Mouse (Mus musculus): Measurements from ENCODE around the gene Hilpda. TPM values are rescaled to one million over a fixed set of nuclear protein-coding genes. Genes with fewer than 3 reads are reported as not detected.

The Hilpda gene
- total RNA-seq, 4 experiments from 2014 or later: 2.8 to 3.9 (median 3.3) TPM

Other genes starting within 250 kb of the Hilpda start
- 10 to 100 TPM in 1 of 4 experiments, 1 to 10 TPM in 2, under 1 TPM in 1; 0.61 to 22.4 (median 4.3) TPM for gene Lep, start 212.3 kb upstream of the Hilpda start, total RNA-seq (2022)
- gene Rbm28, start 107.5 kb upstream of the Hilpda start, total RNA-seq (2022): 10 to 100 TPM; 10.7 to 15.9 (median 14.8) TPM
- gene Prrt4, start 92.9 kb upstream of the Hilpda start, total RNA-seq (2022): under 1 TPM; 0.46 to 0.70 (median 0.53) TPM
- gene Impdh1, start 56.1 kb upstream of the Hilpda start, total RNA-seq (2022): 10 to 100 TPM in 3 of 4 experiments, 1 to 10 TPM in 1; 9.7 to 13.5 (median 10.9) TPM
- gene Fam71f2, start 7.1 kb downstream of the Hilpda start, total RNA-seq (2022): not detected
- not detected for gene Fam71f1, start 46.7 kb downstream of the Hilpda start, total RNA-seq (2022)
- 10 to 100 TPM; 66.3 to 77.3 (median 75.0) TPM for gene Calu, start 75.6 kb downstream of the Hilpda start, total RNA-seq (2022)
- gene Opn1sw, start 116.0 kb downstream of the Hilpda start, total RNA-seq (2022): under 1 TPM in 3 of 4 experiments, not detected in 1; 0.24 to 0.43 (median 0.31) TPM
- 10 to 100 TPM in 2 of 4 experiments, 1 to 10 TPM in 2; 9.0 to 12.0 (median 10.2) TPM for gene Ccdc136, start 123.8 kb downstream of the Hilpda start, total RNA-seq (2022)
- gene Flnc, start 160.8 kb downstream of the Hilpda start, total RNA-seq (2022): 100 to 1,000 TPM; 357 to 417 (median 381) TPM
- 100 to 1,000 TPM; 116 to 127 (median 122) TPM for gene Atp6v1f, start 195.2 kb downstream of the Hilpda start, total RNA-seq (2022)
- not detected for gene Atp6v1fnb, start 198.9 kb downstream of the Hilpda start, total RNA-seq (2022)
- 1 to 10 TPM; 2.2 to 6.0 (median 4.4) TPM for gene Kcp, start 235.5 kb downstream of the Hilpda start, total RNA-seq (2022)

All from gastrocnemius, adult 8-10 months (tissue).